Mouse (Mus musculus): ENCODE results near the gene Arhgap42. TPM values are rescaled to one million over a fixed set of nuclear protein-coding genes. Genes with fewer than 3 reads are reported as not detected.
A peak's percentile ranks its signal among the peaks of the same experiment; 100 is the strongest.

The Arhgap42 gene
- total RNA-seq, 2 experiments from 2014 or later = 4.0 to 5.6 TPM

GRCm38 (mm10) chr9:9211411-9212087, 27.4 kb downstream of the Arhgap42 start:
- DNase-seq (ENCODE audit: low spot score) = no peak

- no peak for DNase-seq (ENCODE audit: low spot score)
Measured at GRCm38 (mm10) chr9:9210464-9210863, 28.4 kb downstream of the Arhgap42 start.

- DNase-seq (ENCODE audit: low spot score) = no peak
Measured at GRCm38 (mm10) chr9:9208205-9208604, 30.7 kb downstream of the Arhgap42 start.

- no peak for DNase-seq (ENCODE audit: low spot score)
Measured at GRCm38 (mm10) chr9:9207251-9207650, 31.6 kb downstream of the Arhgap42 start.

- DNase-seq (ENCODE audit: low spot score) = no peak
Measured at GRCm38 (mm10) chr9:9200827-9201388, 38.0 kb downstream of the Arhgap42 start.

GRCm38 (mm10) chr9:9199170-9199841, 39.6 kb downstream of the Arhgap42 start:
- DNase-seq (ENCODE audit: low spot score) = no peak

GRCm38 (mm10) chr9:9198645-9199044, 40.3 kb downstream of the Arhgap42 start:
- no peak for DNase-seq (ENCODE audit: low spot score)

GRCm38 (mm10) chr9:9196046-9196445, 42.9 kb downstream of the Arhgap42 start:
- no peak for DNase-seq (ENCODE audit: low spot score)

- DNase-seq (ENCODE audit: low spot score) = no peak
Measured at GRCm38 (mm10) chr9:9194496-9194895, 44.4 kb downstream of the Arhgap42 start.

- DNase-seq (ENCODE audit: low spot score) = no peak
Measured at GRCm38 (mm10) chr9:9192716-9193115, 46.2 kb downstream of the Arhgap42 start.

- no peak for DNase-seq (ENCODE audit: low spot score)
Measured at GRCm38 (mm10) chr9:9190835-9191234, 48.1 kb downstream of the Arhgap42 start.

- no peak for DNase-seq (ENCODE audit: low spot score)
Measured at GRCm38 (mm10) chr9:9188167-9188566, 50.7 kb downstream of the Arhgap42 start.

- DNase-seq (ENCODE audit: low spot score) = no peak
Measured at GRCm38 (mm10) chr9:9177745-9178144, 61.2 kb downstream of the Arhgap42 start.

- no peak for DNase-seq (ENCODE audit: low spot score)
Measured at GRCm38 (mm10) chr9:9174924-9175323, 64.0 kb downstream of the Arhgap42 start.

GRCm38 (mm10) chr9:9174206-9174605, 64.7 kb downstream of the Arhgap42 start:
- no peak for DNase-seq (ENCODE audit: low spot score)

- DNase-seq (ENCODE audit: low spot score) = no peak
Measured at GRCm38 (mm10) chr9:9173091-9173490, 65.8 kb downstream of the Arhgap42 start.

GRCm38 (mm10) chr9:9171146-9171816, 67.6 kb downstream of the Arhgap42 start:
- DNase-seq (ENCODE audit: low spot score) = no peak

GRCm38 (mm10) chr9:9165641-9166063, 73.2 kb downstream of the Arhgap42 start:
- DNase-seq (ENCODE audit: low spot score) = peak; percentile 54

GRCm38 (mm10) chr9:9160736-9161135, 78.2 kb downstream of the Arhgap42 start:
- DNase-seq (ENCODE audit: low spot score) = no peak

- DNase-seq (ENCODE audit: low spot score) = no peak
Measured at GRCm38 (mm10) chr9:9158241-9158640, 80.7 kb downstream of the Arhgap42 start.

- no peak for DNase-seq (ENCODE audit: low spot score)
Measured at GRCm38 (mm10) chr9:9157425-9157824, 81.5 kb downstream of the Arhgap42 start.

GRCm38 (mm10) chr9:9154636-9155035, 84.3 kb downstream of the Arhgap42 start:
- DNase-seq (ENCODE audit: low spot score) = no peak

Data from gastrocnemius, adult 18-20 months (tissue).